Mouse (Mus musculus) lung, embryonic 14.5 days (tissue): ENCODE data around the gene Tpt1. TPM values are rescaled to one million over a fixed set of nuclear protein-coding genes. Genes with fewer than 3 reads are reported as not detected.
"Not testable (repeated sequence)": the region's sequence is repeated elsewhere in the genome, so short reads cannot be mapped to it uniquely, and the experiment has no call there.

ENCODE experiments used
- ATAC-seq: fragments of 200-750 bp; cut with Nextera tagmentation; 2 replicates; pipeline ENCODE4 v1.8.0; 2017; ENCODE audit warnings: mild to moderate bottlenecking, moderate TSS enrichment, moderate library complexity; ENCODE audit not compliant: insufficient read depth
- DNase-seq: peaks from one replicate; pipeline ENCODE4 v3.0.0-alpha.2; 2015
- H3K27ac ChIP-seq: fragments of 300-500 bp; sonication (generic); 2 replicates; pipeline ENCODE4 v1.5.1; 2014; ENCODE audit warnings: low read depth, mild to moderate bottlenecking, moderate library complexity
- H3K27me3 ChIP-seq: fragments of 300-500 bp; sonication (generic); 2 replicates; pipeline ENCODE4 v1.6.1; 2014; ENCODE audit warnings: low read length, control low read depth; ENCODE audit not compliant: insufficient read depth
- H3K36me3 ChIP-seq: fragments of 300-500 bp; sonication (generic); 2 replicates; pipeline ENCODE4 v1.6.1; 2014; ENCODE audit warnings: control low read depth; ENCODE audit not compliant: insufficient read depth
- H3K4me1 ChIP-seq: fragments of 300-500 bp; sonication (generic); 2 replicates; pipeline ENCODE4 v1.6.1; 2014; ENCODE audit warnings: antibody characterized with exemption, control low read depth; ENCODE audit not compliant: insufficient read depth
- H3K4me2 ChIP-seq: fragments of 300-500 bp; sonication (generic); 2 replicates; pipeline ENCODE4 v1.6.1; 2014; ENCODE audit warnings: mild to moderate bottlenecking
- H3K4me3 ChIP-seq: fragments of 300-500 bp; sonication (generic); 2 replicates; pipeline ENCODE4 v1.5.1; 2014; ENCODE audit warnings: low read depth, low read length
- H3K9ac ChIP-seq: fragments of 300-500 bp; sonication (generic); 2 replicates; pipeline ENCODE4 v1.6.1; 2014
- H3K9me3 ChIP-seq: fragments of 300-500 bp; sonication (generic); 2 replicates; pipeline ENCODE4 v1.6.1; 2016; ENCODE audit warnings: low read depth, low read length, control low read depth
- CTCF ChIP-seq: IDR thresholded peaks from 2 replicates; pipeline ENCODE4 v1.5.1; 2016; ENCODE audit warnings: antibody characterized with exemption, low read depth
- WGBS: fragments of 180-500 bp; shearing (Covaris S2); extraction: QIAGEN DNeasy Blood & Tissue Kit; methylation state at CpG from one replicate; pipeline ENCODE4 v1.1.7; 2014; 5-methylcytosine and 5-hydroxymethylcytosine counted together
- polyA plus RNA-seq: library from polyadenylated mRNA; unstranded; fragments of >200 nt; fragmentation: Nextera tagmentation; extraction: Ambion mirVana; gene quantifications from 2 replicates; pipeline ENCODE4 v1.2.1, GENCODE M21; 2014

Tpt1 gene
- polyA plus RNA-seq, 1 experiment from 2014 or later: 1,140 TPM

- no peak overlapping the region for H3K27ac ChIP-seq
- 83% methylated on average over 5 of the region's 5 CpGs for WGBS
- no peak overlapping the region for H3K9ac ChIP-seq
- H3K4me3 ChIP-seq: no peak overlapping the region
- DNase-seq (no peak), ATAC-seq (no peak)
- H3K36me3 ChIP-seq: peaks cover 51% of the 10 kb centered on the region
- no peak overlapping the region for H3K4me2 ChIP-seq
- TF ChIP-seq CTCF: no peak
- H3K27me3 ChIP-seq: no peaks in the 10 kb centered on the region
- H3K4me1 ChIP-seq: no peaks in the 10 kb centered on the region
- H3K9me3 ChIP-seq: no peaks in the 10 kb centered on the region
Observed at GRCm38 (mm10) chr14:75852016-75852415, 7.1 kb downstream of the Tpt1 start.

- Histone ChIP-seq H3K4me3 (no peak overlapping the region), H3K4me2 (no peak overlapping the region), H3K9ac (no peak overlapping the region), H3K4me1 (no peaks in the 10 kb centered on the region), H3K36me3 (peaks cover 17% of the 10 kb centered on the region), H3K9me3 (no peaks in the 10 kb centered on the region), H3K27ac (no peak overlapping the region), H3K27me3 (no peaks in the 10 kb centered on the region)
- WGBS: 57% methylated on average over 17 of the region's 17 CpGs
- DNase-seq (no peak), ATAC-seq (no peak)
- TF ChIP-seq CTCF: no peak
Observed at GRCm38 (mm10) chr14:75855263-75855992, 10.5 kb downstream of the Tpt1 start.

GRCm38 (mm10) chr14:75858181-75858580 lies 13.3 kb downstream of the Tpt1 start:
- DNase-seq: no peak
- no peak for TF ChIP-seq CTCF
- 26% methylated on average over 2 of the region's 2 CpGs for WGBS
- Histone ChIP-seq H3K4me2 (no peak overlapping the region), H3K4me1 (no peaks in the 10 kb centered on the region), H3K4me3 (no peak overlapping the region), H3K27ac (no peak overlapping the region), H3K9me3 (no peaks in the 10 kb centered on the region; the same call in 1 of the 2 replicates), H3K36me3 (no peaks in the 10 kb centered on the region), H3K9ac (no peak overlapping the region), H3K27me3 (no peaks in the 10 kb centered on the region)
- no peak for ATAC-seq

DNA sequence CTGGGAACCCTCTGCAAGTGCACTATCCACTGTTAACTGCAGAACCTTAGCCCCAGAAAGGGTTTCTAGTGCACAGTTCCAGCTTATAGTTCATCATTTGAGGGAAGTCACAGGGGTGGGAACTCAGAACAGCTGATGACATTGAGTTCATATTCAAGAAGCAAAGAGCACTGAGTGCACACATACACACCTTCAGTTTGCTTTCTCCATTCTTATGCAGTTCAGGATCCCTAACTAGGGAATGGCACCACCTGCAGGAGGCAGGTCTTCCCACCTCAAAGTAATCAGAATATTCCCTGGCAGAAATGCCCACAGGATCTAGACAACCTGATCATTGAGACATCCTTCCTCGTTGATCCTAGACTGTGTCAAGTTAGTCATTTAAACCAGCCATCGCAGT lies 14.7 kb downstream of the Tpt1 start:
- ATAC-seq (no peak), DNase-seq (no peak)
- H3K27ac ChIP-seq: no peak overlapping the region
- no peak overlapping the region for H3K9ac ChIP-seq
- no peak overlapping the region for H3K4me3 ChIP-seq
- TF ChIP-seq CTCF: no peak
- no peaks in the 10 kb centered on the region for H3K36me3 ChIP-seq
- 73% methylated on average over 2 of the region's 2 CpGs for WGBS
- peaks cover 5% of the 10 kb centered on the region for H3K4me1 ChIP-seq
- H3K4me2 ChIP-seq: no peak overlapping the region
- no peaks in the 10 kb centered on the region for H3K27me3 ChIP-seq
- H3K9me3 ChIP-seq: no peaks in the 10 kb centered on the region; the same call in 1 of the 2 replicates

GRCm38 (mm10) chr14:75862701-75863100 lies 17.8 kb downstream of the Tpt1 start:
- no peak overlapping the region for H3K4me2 ChIP-seq
- H3K9ac ChIP-seq: no peak overlapping the region
- no peaks in the 10 kb centered on the region; the same call in 1 of the 2 replicates for H3K9me3 ChIP-seq
- TF ChIP-seq CTCF: no peak
- H3K36me3 ChIP-seq: no peaks in the 10 kb centered on the region
- peak overlapping the region; percentile 86 for H3K27ac ChIP-seq
- no peak for ATAC-seq
- H3K27me3 ChIP-seq: no peaks in the 10 kb centered on the region
- no peak overlapping the region for H3K4me3 ChIP-seq
- DNase-seq: no peak
- 78% methylated on average over 6 of the region's 6 CpGs for WGBS
- H3K4me1 ChIP-seq: peaks cover 5% of the 10 kb centered on the region

GRCm38 (mm10) chr14:75863549-75864409 lies 18.9 kb downstream of the Tpt1 start:
- ATAC-seq: peak; percentile 93
- 3% methylated on average over 7 of the region's 7 CpGs for WGBS

DNA sequence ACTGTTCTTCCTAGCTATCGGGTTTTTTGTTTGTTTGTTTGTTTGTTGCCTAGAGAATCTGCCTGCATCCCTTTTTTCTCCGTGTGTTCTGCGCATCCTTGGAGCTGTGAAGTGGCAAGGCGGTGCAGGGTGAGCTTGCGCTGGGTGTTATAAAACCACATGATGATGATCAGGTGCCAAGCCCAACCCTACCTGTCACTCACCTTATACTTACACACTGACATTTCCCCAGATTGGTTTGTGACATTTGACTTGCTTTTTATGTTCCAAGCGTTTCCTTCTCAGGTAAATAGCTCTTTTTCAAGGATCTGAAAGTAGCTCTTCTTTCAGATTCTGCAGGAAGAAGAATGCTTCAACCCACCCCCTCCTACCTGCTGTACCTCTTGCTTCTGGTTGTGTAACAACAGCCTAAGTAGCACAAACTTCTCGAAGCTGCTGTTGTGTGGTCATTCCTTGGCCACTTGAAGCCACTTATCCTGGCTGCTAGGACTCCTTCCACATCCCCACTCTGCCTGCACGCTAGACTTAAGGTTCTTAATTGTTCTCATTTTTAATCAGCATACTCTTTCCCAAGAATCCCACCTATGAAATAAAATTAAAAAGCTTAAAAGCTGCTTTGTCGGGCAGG lies 21.9 kb downstream of the Tpt1 start:
- no peaks in the 10 kb centered on the region for H3K27me3 ChIP-seq
- WGBS: 68% methylated on average over 9 of the region's 9 CpGs
- peaks cover 5% of the 10 kb centered on the region for H3K4me1 ChIP-seq
- H3K9me3 ChIP-seq: no peaks in the 10 kb centered on the region; the same call in 1 of the 2 replicates
- H3K4me3 ChIP-seq: no peak overlapping the region
- no peaks in the 10 kb centered on the region for H3K36me3 ChIP-seq
- H3K27ac ChIP-seq: no peak overlapping the region
- no peak for DNase-seq
- no peak overlapping the region for H3K9ac ChIP-seq
- no peak for ATAC-seq
- TF ChIP-seq CTCF: no peak
- no peak overlapping the region for H3K4me2 ChIP-seq

More at GRCm38 (mm10) chr14:75863549-75864409, 18.9 kb downstream of the Tpt1 start:
- DNase-seq: peak; percentile 94
- H3K9ac ChIP-seq: no peak overlapping the region
- TF ChIP-seq CTCF: no peak
- 0 out of 2 replicates have a peak overlapping the region, but pooled peaks have one; percentile 25 for H3K4me2 ChIP-seq
- H3K9me3 ChIP-seq: no peaks in the 10 kb centered on the region; the same call in 1 of the 2 replicates
- no peaks in the 10 kb centered on the region for H3K27me3 ChIP-seq
- peak overlapping the region; percentile 86 for H3K27ac ChIP-seq
- peaks cover 5% of the 10 kb centered on the region for H3K4me1 ChIP-seq
- H3K4me3 ChIP-seq: no peak overlapping the region
- H3K36me3 ChIP-seq: no peaks in the 10 kb centered on the region

- not testable (repeated sequence) for H3K9me3 ChIP-seq, H3K9ac ChIP-seq, H3K4me2 ChIP-seq, H3K4me3 ChIP-seq, ATAC-seq, DNase-seq, H3K27ac ChIP-seq, H3K36me3 ChIP-seq, H3K27me3 ChIP-seq, H3K4me1 ChIP-seq
- 80% methylated on average over 3 of the region's 3 CpGs for WGBS
Observed at GRCm38 (mm10) chr14:75868028-75868427, 23.1 kb downstream of the Tpt1 start.
